Mouse (Mus musculus) kidney, postnatal 0 days (tissue): ENCODE results near the gene Asic1. TPM values are rescaled to one million over a fixed set of nuclear protein-coding genes. Genes with fewer than 3 reads are reported as not detected.
"Not testable (repeated sequence)": the region's sequence is repeated elsewhere in the genome, so short reads cannot be mapped to it uniquely, and the experiment has no call there.

Experiments used
- ATAC-seq: fragments of 200-750 bp; cut with Nextera tagmentation; replicated peaks from 2 replicates; pipeline ENCODE4 v1.8.0; 2017; ENCODE audit warnings: low read depth, moderate number of reproducible peaks, moderate TSS enrichment, moderate library complexity; ENCODE audit not compliant: low FRiP score
- DNase-seq: peaks from one replicate; pipeline ENCODE4 v3.0.0-alpha.2; 2016; ENCODE audit warnings: low spot score
- H3K27ac ChIP-seq: fragments of 300-500 bp; sonication (generic); 2 replicates; pipeline ENCODE4 v1.5.1; 2014; ENCODE audit warnings: mild to moderate bottlenecking
- H3K27me3 ChIP-seq: fragments of 300-500 bp; sonication (generic); 2 replicates; pipeline ENCODE4 v1.6.1; 2014; ENCODE audit warnings: low read length, mixed read lengths; ENCODE audit not compliant: insufficient read depth
- H3K36me3 ChIP-seq: fragments of 300-500 bp; sonication (generic); 2 replicates; pipeline ENCODE4 v1.6.1; 2014; ENCODE audit warnings: low read length, mixed read lengths; ENCODE audit not compliant: insufficient read depth
- H3K4me1 ChIP-seq: fragments of 300-500 bp; sonication (generic); replicated peaks from 2 replicates; pipeline ENCODE4 v1.6.1; 2014; ENCODE audit warnings: antibody characterized with exemption, low read length, mixed read lengths; ENCODE audit not compliant: insufficient read depth
- H3K4me2 ChIP-seq: fragments of 300-500 bp; sonication (generic); 2 replicates; pipeline ENCODE4 v1.6.1; 2014; ENCODE audit warnings: mild to moderate bottlenecking, low read length, moderate library complexity, mixed read lengths
- H3K4me3 ChIP-seq: fragments of 300-500 bp; sonication (generic); replicated peaks from 2 replicates; pipeline ENCODE4 v1.5.1; 2014; ENCODE audit warnings: low read depth, low read length
- H3K9ac ChIP-seq: fragments of 300-500 bp; sonication (generic); 2 replicates; pipeline ENCODE4 v1.6.1; 2014; ENCODE audit warnings: low read depth, low read length
- H3K9me3 ChIP-seq: fragments of 300-500 bp; sonication (generic); replicated peaks from 2 replicates; pipeline ENCODE4 v1.6.1; 2016; ENCODE audit warnings: low read length, inconsistent platforms, mixed read lengths
- CTCF ChIP-seq: IDR thresholded peaks from 2 replicates; pipeline ENCODE4 v1.5.1; 2016; ENCODE audit warnings: antibody characterized with exemption, low read depth, mild to moderate bottlenecking, moderate library complexity
- WGBS: fragments of 180-500 bp; shearing (Covaris S2); extraction: QIAGEN DNeasy Blood & Tissue Kit; methylation state at CpG from one replicate; pipeline ENCODE4 v1.1.7; 2014; 5-methylcytosine and 5-hydroxymethylcytosine counted together
- polyA plus RNA-seq: library from polyadenylated mRNA; unstranded; fragments of >200 nt; fragmentation: Nextera tagmentation; extraction: Ambion mirVana; gene quantifications from 2 replicates; pipeline ENCODE4 v1.2.1, GENCODE M21; 2015

The Asic1 gene
- polyA plus RNA-seq, 1 experiment from 2014 or later = 1.1 TPM

DNA sequence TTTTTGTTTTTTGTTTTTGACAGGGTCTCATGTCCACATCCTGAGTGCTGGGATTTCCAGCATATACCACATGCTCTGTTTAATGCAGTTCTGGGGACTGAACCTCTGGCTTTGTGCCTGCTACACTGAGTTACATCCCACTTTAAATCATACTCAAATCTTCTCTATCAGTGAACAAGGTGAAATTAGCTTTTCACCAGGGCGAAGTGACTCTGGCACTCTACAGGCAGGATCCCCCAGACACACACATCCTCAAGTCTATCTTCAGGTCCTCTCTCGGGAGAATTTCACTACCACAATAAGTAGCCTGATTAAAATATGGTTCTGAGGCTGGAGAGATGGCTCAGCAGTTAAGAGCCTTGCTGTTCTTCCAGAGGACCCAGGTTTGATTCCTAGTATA is 56.4 kb downstream of the Asic1 start:
- Histone ChIP-seq H3K27ac (no peak overlapping the region), H3K27me3 (no peaks in the 10 kb centered on the region)

DNA sequence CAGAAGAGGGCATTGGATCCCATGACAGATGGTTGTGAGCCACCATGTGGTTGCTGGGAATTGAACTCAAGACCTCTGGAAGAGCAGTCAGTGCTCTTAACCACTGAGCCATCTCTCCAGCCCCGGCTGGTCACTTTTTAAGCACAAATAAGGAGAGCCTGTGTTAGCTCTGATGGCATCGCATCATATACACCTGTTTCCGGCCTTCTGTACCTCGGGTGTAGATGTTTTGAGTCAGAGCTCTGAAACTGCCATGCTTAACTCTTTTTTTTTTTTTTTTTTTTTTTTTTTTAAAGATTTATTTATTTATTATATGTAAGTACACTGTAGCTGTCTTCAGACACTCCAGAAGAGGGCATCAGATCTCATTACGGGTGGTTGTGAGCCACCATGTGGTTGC is 56.9 kb downstream of the Asic1 start:
- DNase-seq, H3K9me3 ChIP-seq, H3K9ac ChIP-seq, H3K4me3 ChIP-seq, H3K4me2 ChIP-seq, ATAC-seq, H3K27me3 ChIP-seq, H3K36me3 ChIP-seq, H3K27ac ChIP-seq: not testable (repeated sequence)
- 87% methylated on average over 4 of the region's 5 CpGs for WGBS
- H3K4me1 ChIP-seq = peaks cover 26% of the 10 kb centered on the region

More for the DNA sequence above, 56.4 kb downstream of the Asic1 start:
- Histone ChIP-seq H3K4me1 (peaks cover 26% of the 10 kb centered on the region), H3K4me2 (peak overlapping the region; percentile 77), H3K4me3 (peak overlapping the region; percentile 83), H3K9ac (peak overlapping the region; percentile 91), H3K9me3 (no peaks in the 10 kb centered on the region), H3K36me3 (peaks cover 10% of the 10 kb centered on the region; the same call in 1 of the 2 replicates)
- no peak for DNase-seq
- no peak for ATAC-seq
- TF ChIP-seq CTCF = no peak
- WGBS = 80% methylated on average over 2 of the region's 2 CpGs

DNA sequence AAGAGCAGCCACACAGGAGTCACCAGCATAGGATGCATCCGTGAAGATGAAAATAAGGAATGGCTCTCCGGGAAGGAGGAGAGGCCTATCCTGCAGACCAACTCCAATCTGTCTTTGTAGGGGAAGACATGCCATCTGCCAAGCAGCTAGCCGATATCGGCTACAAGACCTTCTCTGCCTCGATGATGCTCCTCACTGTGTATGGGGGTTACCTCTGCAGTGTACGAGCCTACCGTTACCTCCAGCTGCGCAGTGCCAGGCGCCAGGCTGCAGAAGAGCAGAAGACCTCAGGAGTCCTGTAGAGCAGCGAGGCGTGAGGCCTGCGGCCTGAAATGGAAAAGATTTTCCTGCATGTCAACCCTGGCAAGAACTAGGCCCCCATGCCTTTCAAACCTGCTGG is 57.4 kb downstream of the Asic1 start:
- WGBS = 98% methylated on average over 12 of the region's 12 CpGs
- ATAC-seq (no peak), DNase-seq (no peak)
- peaks cover 22% of the 10 kb centered on the region for H3K4me1 ChIP-seq
- no peaks in the 10 kb centered on the region for H3K27me3 ChIP-seq
- TF ChIP-seq CTCF = no peak
- no peak overlapping the region for H3K27ac ChIP-seq
- no peak overlapping the region for H3K9ac ChIP-seq
- peaks cover 10% of the 10 kb centered on the region; the same call in 1 of the 2 replicates for H3K36me3 ChIP-seq
- no peaks in the 10 kb centered on the region for H3K9me3 ChIP-seq
- no peak overlapping the region for H3K4me2 ChIP-seq
- no peak overlapping the region for H3K4me3 ChIP-seq

DNA sequence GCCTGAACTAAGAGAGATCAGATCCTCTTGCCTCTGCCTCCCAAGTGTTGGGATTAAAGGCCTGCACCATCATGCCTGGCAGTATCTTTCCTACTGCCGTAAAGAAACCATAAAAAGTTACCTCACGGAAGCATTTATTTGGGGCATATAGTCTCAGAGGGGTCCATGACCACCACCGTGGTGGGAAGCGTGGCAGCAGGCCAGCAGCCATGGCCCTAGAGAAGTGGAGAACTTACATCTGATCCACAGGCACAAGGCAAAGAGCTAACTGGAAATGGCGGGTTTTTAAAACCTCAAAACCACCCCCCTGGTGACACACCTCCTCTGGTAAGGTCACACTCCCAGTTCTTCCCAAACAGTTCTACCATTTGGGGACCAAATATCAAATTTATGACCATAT is 58.0 kb downstream of the Asic1 start:
- no peak overlapping the region for H3K4me3 ChIP-seq
- TF ChIP-seq CTCF = no peak
- H3K9ac ChIP-seq = no peak overlapping the region
- H3K4me1 ChIP-seq = peaks cover 17% of the 10 kb centered on the region
- H3K27me3 ChIP-seq = no peaks in the 10 kb centered on the region
- no peak overlapping the region for H3K27ac ChIP-seq
- DNase-seq (no peak), ATAC-seq (no peak)
- no peak overlapping the region for H3K4me2 ChIP-seq
- H3K36me3 ChIP-seq = peaks cover 10% of the 10 kb centered on the region; the same call in 1 of the 2 replicates
- WGBS = 93% methylated on average over 5 of the region's 5 CpGs
- H3K9me3 ChIP-seq = no peaks in the 10 kb centered on the region

DNA sequence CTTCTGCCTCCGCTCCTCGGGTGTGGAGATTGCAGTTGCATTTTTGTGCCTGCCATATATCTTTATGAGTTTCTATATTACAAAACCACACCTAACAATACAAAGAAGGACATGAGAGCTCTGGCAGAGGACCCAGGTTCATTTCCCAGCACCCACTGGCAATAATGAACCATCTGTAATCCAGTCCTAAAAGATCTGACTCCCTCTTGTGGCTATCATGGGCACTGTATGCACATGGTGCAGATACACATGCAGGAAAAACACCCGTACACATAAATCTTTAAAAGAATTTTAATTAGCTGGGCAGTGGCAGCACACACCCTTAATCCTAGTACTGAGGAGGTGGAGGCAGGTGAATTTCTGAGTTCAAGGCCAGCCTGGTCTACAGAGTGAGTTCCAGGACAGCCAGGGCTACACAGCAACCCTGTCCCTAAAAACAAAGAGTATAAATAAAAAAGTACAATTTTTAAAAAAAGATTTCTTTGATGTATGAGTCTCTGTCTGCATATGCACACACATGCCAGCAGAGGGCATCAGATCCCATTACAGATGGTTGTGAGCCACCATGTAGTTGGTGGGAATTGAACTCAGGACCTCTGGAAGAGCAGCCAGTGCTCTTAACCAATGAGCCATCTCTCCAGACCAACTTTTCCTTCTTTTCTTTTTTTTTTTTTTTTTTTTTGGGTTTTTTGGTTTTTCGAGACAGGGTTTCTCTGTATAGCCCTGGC is 59.1 kb downstream of the Asic1 start:
- ATAC-seq = no peak
- no peak for DNase-seq
- Histone ChIP-seq H3K4me1 (peaks cover 7% of the 10 kb centered on the region), H3K9me3 (no peaks in the 10 kb centered on the region), H3K36me3 (peaks cover 11% of the 10 kb centered on the region; the same call in 1 of the 2 replicates), H3K9ac (no peak overlapping the region), H3K4me3 (no peak overlapping the region), H3K4me2 (no peak overlapping the region), H3K27me3 (no peaks in the 10 kb centered on the region), H3K27ac (no peak overlapping the region)
- TF ChIP-seq CTCF = peak; percentile 51
- WGBS = 94% methylated on average over 3 of the region's 4 CpGs

DNA sequence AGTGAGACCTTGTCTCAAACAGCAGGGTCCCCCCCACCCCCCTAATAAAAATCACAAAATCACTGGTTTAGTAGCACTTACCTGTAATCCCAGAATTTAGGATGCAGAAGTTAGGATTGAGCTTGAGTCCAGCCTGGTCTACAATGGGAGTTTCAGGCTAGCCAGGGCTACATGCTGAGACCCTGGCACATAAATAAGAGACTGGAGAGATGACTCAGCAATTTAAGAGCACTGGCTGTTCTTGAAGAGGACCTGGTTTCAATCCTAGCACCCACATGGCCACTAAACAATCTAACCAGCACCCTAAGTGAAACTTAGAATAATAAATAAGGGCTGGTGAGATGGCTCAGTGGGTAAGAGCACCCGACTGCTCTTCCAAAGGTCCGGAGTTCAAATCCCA is 61.0 kb downstream of the Asic1 start:
- Histone ChIP-seq H3K27ac (no peak overlapping the region), H3K9ac (no peak overlapping the region), H3K4me3 (no peak overlapping the region), H3K4me2 (no peak overlapping the region), H3K36me3 (peaks cover 22% of the 10 kb centered on the region; the same call in 1 of the 2 replicates), H3K27me3 (no peaks in the 10 kb centered on the region), H3K4me1 (no peaks in the 10 kb centered on the region), H3K9me3 (no peaks in the 10 kb centered on the region)
- WGBS = 85% methylated on average over 2 of the region's 2 CpGs
- DNase-seq = no peak
- TF ChIP-seq CTCF = no peak
- no peak for ATAC-seq
